Mouse (Mus musculus) T-helper 1 cell (primary cell): ENCODE measurements around the gene Ces1f.

Experiments used
- in situ Hi-C: fragments of 300-600 bp; cut with MboI, MseI; formaldehyde crosslinking; loops from one replicate; pipeline ENCODE4 v1.15.1; 2025; ENCODE audit warnings: high pct_unique_total_duplicates

Ces1f gene

DNA sequence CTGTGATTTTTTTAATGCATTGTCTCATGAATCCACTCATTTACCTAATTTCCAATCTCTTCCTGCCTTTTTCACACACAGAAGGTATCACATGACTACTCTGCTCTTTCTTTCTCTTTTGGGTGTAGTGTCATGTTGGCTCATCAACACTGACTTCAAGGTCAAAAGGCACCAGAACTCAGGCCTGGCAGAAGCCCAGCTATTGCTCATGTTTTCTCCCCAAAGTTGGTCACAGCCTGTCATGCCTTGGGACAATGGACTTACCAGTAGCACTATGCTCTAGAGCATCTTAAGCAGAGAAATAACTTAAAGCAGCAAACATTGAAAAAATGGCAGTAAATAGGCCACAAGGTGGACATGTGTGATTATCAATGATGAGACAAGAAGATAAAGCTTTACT lies 68.5 kb downstream of the Ces1f start:
- in situ Hi-C loops: no loop called here
